Mouse (Mus musculus) gonadal fat pad, adult 2 months (tissue): ENCODE measurements around the gene Ppil1. TPM values are rescaled to one million over a fixed set of nuclear protein-coding genes. Genes with fewer than 3 reads are reported as not detected.
"Not testable (repeated sequence)": the region's sequence is repeated elsewhere in the genome, so short reads cannot be mapped to it uniquely, and the experiment has no call there.

Source experiments
- DNase-seq: peaks from one replicate; pipeline ENCODE4 v3.0.0-alpha.2; 2012; ENCODE audit warnings: low read depth
- polyA plus RNA-seq: library from polyadenylated mRNA; depleted of rRNA; stranded (reverse); fragments of >200 nt; gene quantifications from 2 replicates; pipeline ENCODE4 v1.2.3, GENCODE M21; 2012

Gene Ppil1
- polyA plus RNA-seq, 1 experiment = 33.3 TPM

GRCm38 (mm10) chr17:29281541-29281940, 17.6 kb upstream of the Ppil1 start:
- DNase-seq = no peak

- DNase-seq = no peak
Measured at GRCm38 (mm10) chr17:29280422-29280821, 16.4 kb upstream of the Ppil1 start.

- DNase-seq = no peak
Measured at GRCm38 (mm10) chr17:29273889-29274288, 9.9 kb upstream of the Ppil1 start.

- no peak for DNase-seq
Measured at GRCm38 (mm10) chr17:29273156-29273555, 9.2 kb upstream of the Ppil1 start.

- DNase-seq = no peak
Measured at GRCm38 (mm10) chr17:29270148-29270698, 6.2 kb upstream of the Ppil1 start.

GRCm38 (mm10) chr17:29269349-29269706, 5.3 kb upstream of the Ppil1 start:
- DNase-seq = no peak

- DNase-seq = no peak
Measured at GRCm38 (mm10) chr17:29268682-29269348, 4.8 kb upstream of the Ppil1 start, which contains the start of gene BC004004. BC004004 (plus strand) TSS chr17:29268788.

- DNase-seq = no peak
Measured at GRCm38 (mm10) chr17:29267931-29268681, 4.1 kb upstream of the Ppil1 start.

GRCm38 (mm10) chr17:29267040-29267439, 3.1 kb upstream of the Ppil1 start:
- not testable (repeated sequence) for DNase-seq

- no peak for DNase-seq
Measured at GRCm38 (mm10) chr17:29264760-29265159, 774 bp upstream of the Ppil1 start.

GRCm38 (mm10) chr17:29263417-29263816, 569 bp downstream of the Ppil1 start:
- no peak for DNase-seq

GRCm38 (mm10) chr17:29262259-29262649, 1.7 kb downstream of the Ppil1 start:
- no peak for DNase-seq

GRCm38 (mm10) chr17:29261603-29262258, 2.3 kb downstream of the Ppil1 start:
- DNase-seq = no peak

GRCm38 (mm10) chr17:29260501-29260900, 3.5 kb downstream of the Ppil1 start:
- DNase-seq = no peak

GRCm38 (mm10) chr17:29259489-29259888, 4.5 kb downstream of the Ppil1 start:
- no peak for DNase-seq

GRCm38 (mm10) chr17:29258921-29259320, 5.1 kb downstream of the Ppil1 start:
- no peak for DNase-seq

GRCm38 (mm10) chr17:29258025-29258558, 5.9 kb downstream of the Ppil1 start:
- no peak for DNase-seq

- DNase-seq = no peak
Measured at GRCm38 (mm10) chr17:29257001-29257511, 6.9 kb downstream of the Ppil1 start.

- DNase-seq = no peak
Measured at GRCm38 (mm10) chr17:29256507-29256906, 7.5 kb downstream of the Ppil1 start.

GRCm38 (mm10) chr17:29254784-29255183, 9.2 kb downstream of the Ppil1 start:
- DNase-seq = not testable (repeated sequence)

- DNase-seq = no peak
Measured at GRCm38 (mm10) chr17:29253684-29254083, 10.3 kb downstream of the Ppil1 start.

- no peak for DNase-seq
Measured at GRCm38 (mm10) chr17:29253236-29253635, 10.8 kb downstream of the Ppil1 start.
